Mouse (Mus musculus) testis, adult 2 months (tissue): Measurements from ENCODE around the gene Wnt3a. TPM values are rescaled to one million over a fixed set of nuclear protein-coding genes. Genes with fewer than 3 reads are reported as not detected.
"Not testable (repeated sequence)": the region's sequence is repeated elsewhere in the genome, so short reads cannot be mapped to it uniquely, and the experiment has no call there.

ENCODE experiments used
- H3K27ac ChIP-seq: fragments of 200-500 bp; 2 replicates; pipeline ENCODE4 v1.5.1; 2012; ENCODE audit warnings: low read depth, low read length; ENCODE audit not compliant: control insufficient read depth, insufficient read depth
- H3K27me3 ChIP-seq: fragments of 200-500 bp; 2 replicates; pipeline ENCODE4 v1.6.1; 2012; ENCODE audit warnings: mild to moderate bottlenecking, low read length, moderate library complexity; ENCODE audit not compliant: control insufficient read depth, insufficient read depth
- H3K36me3 ChIP-seq: fragments of 200-500 bp; 2 replicates; pipeline ENCODE4 v1.6.1; 2012; ENCODE audit warnings: mild to moderate bottlenecking, low read length; ENCODE audit not compliant: control insufficient read depth, insufficient read depth
- H3K4me1 ChIP-seq: fragments of 200-500 bp; 2 replicates; pipeline ENCODE4 v1.6.1; 2012; ENCODE audit warnings: low read length; ENCODE audit not compliant: control insufficient read depth, insufficient read depth
- H3K4me3 ChIP-seq: fragments of 200-500 bp; 2 replicates; pipeline ENCODE4 v1.5.1; 2012; ENCODE audit warnings: low read depth, mild to moderate bottlenecking, low read length, moderate library complexity, mixed read lengths; ENCODE audit not compliant: control insufficient read depth
- CTCF ChIP-seq: fragments of 200-500 bp; IDR thresholded peaks from 2 replicates; pipeline ENCODE4 v1.5.1; 2012; ENCODE audit warnings: low read depth, mild to moderate bottlenecking, inconsistent platforms, low read length, moderate library complexity; ENCODE audit not compliant: control insufficient read depth, insufficient read depth, insufficient replicate concordance
- POLR2A ChIP-seq: fragments of 200-500 bp; IDR thresholded peaks from 2 replicates; pipeline ENCODE4 v1.6.1; 2012; ENCODE audit warnings: low read depth, mild to moderate bottlenecking, inconsistent platforms, low read length, moderate library complexity; ENCODE audit not compliant: control insufficient read depth
- polyA plus RNA-seq: library from polyadenylated mRNA; depleted of rRNA; stranded (reverse); fragments of >200 nt; gene quantifications from 2 replicates; pipeline ENCODE4 v1.2.3, GENCODE M21; 2012

The Wnt3a gene
- polyA plus RNA-seq, 1 experiment = 3.1 TPM

DNA sequence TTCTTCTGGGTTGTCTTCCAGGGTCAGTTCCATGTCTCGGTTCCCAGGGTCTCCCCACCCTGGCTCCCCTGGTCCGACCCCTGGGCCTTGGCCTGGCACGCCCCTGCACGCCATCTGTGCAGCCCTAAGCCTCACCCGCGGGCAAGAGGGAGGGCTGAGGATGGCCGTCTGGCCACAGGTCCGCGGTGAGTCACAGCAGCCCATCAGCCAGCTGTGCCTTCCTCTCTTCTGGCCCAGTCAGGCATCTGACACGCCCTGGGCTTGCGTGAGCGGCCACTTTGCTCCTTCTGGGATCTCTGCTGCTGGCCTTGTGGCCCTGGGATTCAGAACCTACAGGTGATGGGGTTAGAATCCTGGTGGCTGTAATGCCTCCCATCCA is 17.6 kb upstream of the Wnt3a start:
- Histone ChIP-seq H3K36me3 (no peaks in the 10 kb centered on the region), H3K27ac (no peak overlapping the region), H3K4me3 (no peak overlapping the region), H3K4me1 (peaks cover 19% of the 10 kb centered on the region), H3K27me3 (no peaks in the 10 kb centered on the region)
- TF ChIP-seq POLR2A (no peak), CTCF (no peak)

DNA sequence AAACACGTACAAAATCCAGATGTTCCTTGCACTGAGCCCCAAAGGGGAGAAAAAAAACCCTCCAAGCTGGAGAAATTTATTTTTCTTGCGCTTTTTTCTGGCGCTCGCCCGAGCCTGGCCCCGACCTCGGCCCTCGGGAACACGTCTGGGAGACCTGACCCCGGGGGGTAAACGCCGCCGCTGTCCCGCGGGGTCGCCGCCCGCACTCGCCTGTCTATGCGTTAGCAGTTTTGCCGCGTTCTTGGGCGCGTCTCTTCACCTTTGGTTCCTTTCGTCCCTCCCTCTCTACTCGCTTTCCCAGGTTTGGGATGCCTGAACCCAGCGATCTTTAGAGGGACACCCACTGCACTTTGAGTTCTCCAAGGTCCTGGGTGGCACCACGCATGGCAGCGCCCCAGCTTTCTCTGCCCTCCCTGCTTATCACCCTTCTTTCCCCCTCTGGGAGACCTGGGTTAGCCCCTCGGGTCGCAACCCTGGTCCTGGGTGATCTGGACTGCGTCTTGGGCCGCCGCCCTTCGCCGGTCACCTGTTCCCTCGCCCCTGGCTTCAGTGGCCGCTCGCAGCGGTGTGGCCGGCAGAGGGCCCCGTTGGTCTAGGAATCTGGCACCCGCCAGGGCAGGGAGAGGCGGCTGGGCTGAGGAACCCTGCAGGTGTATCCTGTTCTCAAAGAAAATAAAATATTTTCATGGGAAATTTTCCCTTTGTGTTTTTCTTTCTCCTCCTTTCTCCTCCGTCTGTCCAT is 17.0 kb upstream of the Wnt3a start:
- H3K27ac ChIP-seq = no peak overlapping the region
- no peaks in the 10 kb centered on the region for H3K36me3 ChIP-seq
- peak overlapping the region; percentile 69 for H3K4me3 ChIP-seq
- no peaks in the 10 kb centered on the region for H3K27me3 ChIP-seq
- peaks cover 19% of the 10 kb centered on the region for H3K4me1 ChIP-seq
- TF ChIP-seq CTCF (peak; percentile 41; the same call in 1 of the 2 replicates), POLR2A (no peak)

DNA sequence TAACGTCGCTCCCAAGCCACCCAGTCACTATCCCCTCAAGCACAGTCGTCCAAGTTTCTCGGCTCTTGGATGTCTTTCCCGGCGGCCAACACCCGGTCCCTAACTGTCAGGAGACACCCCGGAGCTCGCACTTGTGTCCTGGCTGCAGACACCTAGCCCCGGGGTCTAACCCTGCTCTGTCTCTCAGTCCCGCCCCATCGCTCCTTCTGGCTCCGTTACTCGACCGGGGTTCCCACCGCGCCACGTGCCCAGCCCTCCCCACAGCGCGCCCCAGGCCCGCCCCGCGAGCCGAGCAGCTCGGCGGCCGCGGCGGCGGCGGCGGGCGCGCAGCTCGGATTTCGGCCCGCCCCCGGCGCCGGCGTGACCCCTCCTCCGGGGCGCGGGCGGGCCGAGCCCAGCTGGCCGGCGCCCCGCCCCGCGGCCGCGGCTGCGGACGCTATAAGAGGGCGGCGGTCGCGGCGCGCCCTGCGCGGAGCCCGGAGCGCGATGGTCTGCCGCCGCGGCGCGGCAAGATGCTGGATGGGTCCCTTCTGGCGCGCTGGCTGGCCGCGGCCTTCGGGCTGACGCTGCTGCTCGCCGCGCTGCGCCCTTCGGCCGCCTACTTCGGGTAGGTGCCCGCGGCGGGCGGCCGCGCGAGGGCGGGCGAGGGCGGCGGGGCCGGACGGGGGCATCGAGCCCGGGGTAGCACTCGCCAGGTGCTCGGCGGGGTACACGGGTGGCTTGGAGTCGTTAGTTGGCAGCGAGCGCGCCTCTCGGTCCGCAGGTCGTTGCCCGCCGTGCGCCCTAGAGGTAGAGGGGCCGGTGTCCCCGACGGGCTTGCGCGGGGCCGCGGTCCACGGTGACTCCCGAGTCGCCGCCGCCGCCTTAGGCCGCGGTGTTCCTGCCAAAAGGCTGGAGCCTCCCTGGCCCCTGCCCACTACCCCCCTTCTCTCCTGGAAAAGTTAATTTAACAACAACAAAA is 16.2 kb upstream of the Wnt3a start, which contains the start of gene Wnt9a:
Wnt9a (plus strand) TSS at position 468 of the 961 bp plus-strand sequence.
- H3K27ac ChIP-seq = no peak within 1 kb of the TSS
- H3K4me3 ChIP-seq = peak within 1 kb of the TSS; percentile 69
- no peaks in the 10 kb centered on the region for H3K27me3 ChIP-seq
- peaks cover 19% of the 10 kb centered on the region for H3K4me1 ChIP-seq
- TF ChIP-seq POLR2A (no peak), CTCF (no peak)
- no peaks in the 10 kb centered on the region for H3K36me3 ChIP-seq

DNA sequence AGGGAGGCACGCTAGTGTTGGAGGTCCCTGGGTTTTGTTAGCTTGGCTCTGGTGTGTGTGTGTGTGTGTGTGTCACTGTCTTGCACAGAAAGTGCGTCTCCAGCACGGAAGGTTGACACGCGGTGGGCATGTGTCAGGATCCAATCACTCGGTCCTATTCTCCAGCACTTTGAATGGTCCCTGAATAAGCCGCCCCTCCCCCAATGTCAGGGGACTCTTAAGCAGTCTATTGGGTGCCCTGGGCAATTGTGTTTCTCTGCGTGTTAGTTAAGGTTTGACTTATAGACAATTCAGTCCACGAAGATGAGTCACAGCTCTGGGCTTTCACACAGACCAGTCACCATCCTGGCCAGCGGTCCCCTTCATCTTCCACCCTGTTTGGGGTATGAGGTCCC is 15.3 kb upstream of the Wnt3a start:
- Histone ChIP-seq H3K4me3 (no peak overlapping the region), H3K27me3 (no peaks in the 10 kb centered on the region), H3K4me1 (peaks cover 19% of the 10 kb centered on the region), H3K36me3 (no peaks in the 10 kb centered on the region), H3K27ac (no peak overlapping the region)
- TF ChIP-seq POLR2A (no peak), CTCF (no peak)

- Histone ChIP-seq H3K4me1 (peaks cover 19% of the 10 kb centered on the region), H3K27ac (no peak overlapping the region), H3K36me3 (no peaks in the 10 kb centered on the region), H3K27me3 (no peaks in the 10 kb centered on the region), H3K4me3 (no peak overlapping the region)
- TF ChIP-seq POLR2A (no peak), CTCF (no peak)
Measured at GRCm38 (mm10) chr11:59305008-59305820, 14.7 kb upstream of the Wnt3a start.

DNA sequence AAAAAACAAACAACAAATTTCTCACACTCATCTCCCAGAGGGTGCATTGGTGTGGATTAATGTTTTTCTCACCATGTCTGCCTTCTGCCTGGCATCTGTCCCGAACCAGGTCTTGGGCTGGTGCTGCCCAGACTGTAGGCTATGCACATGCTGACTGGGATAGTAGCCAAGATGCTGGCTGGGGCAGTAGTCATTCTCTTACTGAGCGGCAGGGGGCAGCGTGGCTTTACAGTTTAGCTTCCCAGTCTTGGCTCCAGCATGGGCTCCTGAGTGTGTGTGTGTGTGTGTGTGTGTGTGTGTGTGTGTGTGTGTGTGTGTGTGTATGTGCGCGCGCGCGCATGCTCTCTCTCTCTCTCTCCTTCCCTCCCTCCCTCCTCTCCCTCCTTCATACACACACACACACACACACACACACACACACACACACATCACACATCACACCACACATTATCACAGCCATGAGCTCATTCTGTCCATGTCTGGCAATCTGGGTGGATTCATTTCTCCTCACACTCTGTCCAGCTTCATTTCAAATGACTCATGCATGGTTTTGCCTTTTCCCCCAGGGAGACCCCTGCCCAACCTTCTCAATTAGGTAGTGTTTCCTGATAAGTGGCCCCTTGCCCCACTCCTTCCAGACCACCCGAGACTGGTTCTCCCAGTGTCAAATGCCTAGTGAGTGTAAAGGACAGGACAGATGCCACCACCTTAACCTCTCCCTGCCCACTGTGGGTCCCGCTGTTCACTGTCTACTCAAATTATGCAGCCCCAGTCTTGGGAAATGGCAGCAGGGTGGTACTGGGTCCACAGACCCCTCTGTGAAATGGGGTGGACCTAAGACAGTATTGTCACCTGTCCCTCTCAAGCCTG is 12.4 kb upstream of the Wnt3a start:
- Histone ChIP-seq H3K27me3 (no peaks in the 10 kb centered on the region), H3K36me3 (no peaks in the 10 kb centered on the region), H3K4me3 (no peak overlapping the region), H3K4me1 (peaks cover 17% of the 10 kb centered on the region), H3K27ac (no peak overlapping the region)
- no peak for TF ChIP-seq POLR2A
- peak; percentile 71; the same call in 1 of the 2 replicates for TF ChIP-seq CTCF

DNA sequence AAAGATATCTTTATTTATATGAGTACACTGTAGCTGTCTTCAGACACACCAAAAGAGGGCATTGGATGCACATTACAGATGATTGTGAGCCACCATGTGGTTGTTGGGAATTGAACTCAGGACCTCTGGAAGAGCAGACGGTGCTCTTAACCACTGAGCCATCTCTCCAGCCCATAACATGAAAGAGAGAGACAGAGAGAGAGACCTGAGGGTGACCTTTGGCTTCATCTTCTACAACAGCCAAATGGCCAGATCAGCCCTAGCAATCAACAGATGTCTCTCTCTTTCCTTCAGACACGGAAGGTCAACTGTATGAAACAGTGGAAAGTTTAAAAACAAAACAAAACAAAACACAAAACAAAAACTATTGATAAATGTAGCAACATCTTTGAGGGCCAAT is 10.5 kb upstream of the Wnt3a start:
- H3K4me1 ChIP-seq, H3K27ac ChIP-seq, H3K4me3 ChIP-seq, H3K36me3 ChIP-seq, H3K27me3 ChIP-seq: not testable (repeated sequence)
